Mouse (Mus musculus) myocyte (in vitro differentiated cells): ENCODE measurements around the gene Kxd1.

Experiments
- CEBPB ChIP-seq: IDR thresholded peaks from 2 replicates; pipeline ENCODE4 v1.6.1; 2011; ENCODE audit warnings: mild to moderate bottlenecking, moderate library complexity; ENCODE audit not compliant: poor library complexity, insufficient read depth, severe bottlenecking
- E2F4 ChIP-seq: IDR thresholded peaks from one replicate; pipeline ENCODE4 v1.6.1; 2011; ENCODE audit warnings: mild to moderate bottlenecking, control low read depth, moderate library complexity; ENCODE audit not compliant: insufficient read depth
- MAX ChIP-seq: IDR thresholded peaks from one replicate; pipeline ENCODE4 v1.6.1; 2011; ENCODE audit warnings: low read depth, mild to moderate bottlenecking, control low read depth
- MYOD1 ChIP-seq, 3 experiments: IDR thresholded peaks; one replicate each; pipeline ENCODE4 v1.6.1; 2011; ENCODE audit warnings: control low read depth in 2 of 3, low read depth in 2 of 3, mild to moderate bottlenecking in 2 of 3, moderate library complexity in 1 of 3; ENCODE audit not compliant: insufficient read length in 2 of 3, control insufficient read depth in 1 of 3
- POLR2A ChIP-seq: IDR thresholded peaks from one replicate; pipeline ENCODE4 v1.6.1; 2011; ENCODE audit warnings: low read depth, mild to moderate bottlenecking, control low read depth, moderate library complexity; ENCODE audit not compliant: insufficient read length
- POLR2AphosphoS2 ChIP-seq: IDR thresholded peaks from one replicate; pipeline ENCODE4 v1.6.1; 2011; ENCODE audit warnings: low read depth, control low read depth; ENCODE audit not compliant: insufficient read length
- TCF12 ChIP-seq: IDR thresholded peaks from one replicate; pipeline ENCODE4 v1.6.1; 2011; ENCODE audit warnings: mild to moderate bottlenecking, control low read depth; ENCODE audit not compliant: poor library complexity, insufficient read depth, severe bottlenecking
- TCF3 ChIP-seq: IDR thresholded peaks from one replicate; pipeline ENCODE4 v1.6.1; 2011; ENCODE audit warnings: low read depth, control low read depth; ENCODE audit not compliant: insufficient read length
- USF1 ChIP-seq: IDR thresholded peaks from one replicate; pipeline ENCODE4 v1.6.1; 2011; ENCODE audit warnings: low read depth, mild to moderate bottlenecking, control low read depth, moderate library complexity

GRCm38 (mm10) chr8:70464162-70464561 is 63.6 kb downstream of the Kxd1 start:
- TF ChIP-seq POLR2AphosphoS2: no peak
- TF ChIP-seq POLR2A: no peak
- no peak for TF ChIP-seq MAX
- TF ChIP-seq TCF12: no peak
- no peak for TF ChIP-seq USF1
- no peak for TF ChIP-seq TCF3
- TF ChIP-seq E2F4: no peak
- no peak for TF ChIP-seq MYOD1 (IDR thresholded peaks at IDR 0.05; ENCODE audit: control insufficient read depth in 1 of 3, insufficient read length in 2 of 3, low read depth in 2 of 3)
- no peak for TF ChIP-seq CEBPB
